Mouse (Mus musculus): ENCODE results near the gene Lpcat2b. TPM values are rescaled to one million over a fixed set of nuclear protein-coding genes. Genes with fewer than 3 reads are reported as not detected.

The Lpcat2b gene
- total and polyA plus RNA-seq, 2 experiments from 2014 or later, result 0.05 TPM; not detected in 1

- DNase-seq (no peak), ATAC-seq (peak; percentile 45)
- 82% methylated on average over 4 of the region's 4 CpGs for WGBS
- H3K36me3 ChIP-seq (ENCODE audit: insufficient read depth), result 0 out of 2 replicates have a peak, but pooled peaks cover 3% of the 10 kb centered on the region
- no peaks in the 10 kb centered on the region for H3K4me1 ChIP-seq (ENCODE audit: insufficient read depth)
- no peak overlapping the region for H3K4me2 ChIP-seq (ENCODE audit: low read depth)
- no peak overlapping the region for H3K27ac ChIP-seq (ENCODE audit: low read depth, low read length)
- no peaks in the 10 kb centered on the region for H3K27me3 ChIP-seq (ENCODE audit: insufficient read depth, low read length)
- no peak overlapping the region for H3K4me3 ChIP-seq (ENCODE audit: low read depth, low read length)
- H3K9me3 ChIP-seq (ENCODE audit: low read length), result no peaks in the 10 kb centered on the region
- H3K9ac ChIP-seq, result no peak overlapping the region
- no peak for TF ChIP-seq CTCF (IDR thresholded peaks at IDR 0.05; ENCODE audit: low read depth)
Observed at GRCm38 (mm10) chr5:107447977-107448376, 16.6 kb downstream of the Lpcat2b start.

DNA sequence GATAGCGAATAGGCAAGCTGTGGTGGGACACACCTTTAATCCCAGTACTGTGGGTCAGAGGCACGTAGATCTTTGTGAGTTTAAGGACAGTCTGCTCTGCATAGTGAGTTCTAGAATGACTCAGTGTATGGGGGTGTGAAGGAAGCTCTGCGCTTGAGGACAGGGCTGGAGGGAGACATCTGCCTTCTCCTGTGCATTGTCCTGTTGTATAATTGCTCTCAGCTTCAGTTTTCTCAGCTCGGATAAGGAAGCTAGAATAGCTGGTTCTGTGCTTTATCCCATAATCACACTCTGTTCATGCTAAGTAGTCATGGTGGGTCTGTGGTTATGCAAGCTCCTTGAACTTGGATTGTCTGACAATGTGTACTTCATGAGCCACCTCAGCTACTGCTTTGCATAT, 17.4 kb downstream of the Lpcat2b start:
- WGBS, result 92% methylated on average over 4 of the region's 4 CpGs
- Histone ChIP-seq H3K4me2 (ENCODE audit: low read depth) (no peak overlapping the region), H3K4me1 (ENCODE audit: insufficient read depth) (no peaks in the 10 kb centered on the region), H3K9me3 (ENCODE audit: low read length) (no peaks in the 10 kb centered on the region), H3K4me3 (ENCODE audit: low read depth, low read length) (no peak overlapping the region), H3K9ac (no peak overlapping the region), H3K27me3 (ENCODE audit: insufficient read depth, low read length) (no peaks in the 10 kb centered on the region), H3K27ac (ENCODE audit: low read depth, low read length) (no peak overlapping the region), H3K36me3 (ENCODE audit: insufficient read depth) (0 out of 2 replicates have a peak, but pooled peaks cover 10% of the 10 kb centered on the region)
- no peak for DNase-seq
- no peak for ATAC-seq
- no peak for TF ChIP-seq CTCF (IDR thresholded peaks at IDR 0.05; ENCODE audit: low read depth)

GRCm38 (mm10) chr5:107449620-107450019, 18.3 kb downstream of the Lpcat2b start:
- Histone ChIP-seq H3K4me1 (ENCODE audit: insufficient read depth) (no peaks in the 10 kb centered on the region), H3K27me3 (ENCODE audit: insufficient read depth, low read length) (no peaks in the 10 kb centered on the region)
- 92% methylated on average over 5 of the region's 5 CpGs for WGBS

DNA sequence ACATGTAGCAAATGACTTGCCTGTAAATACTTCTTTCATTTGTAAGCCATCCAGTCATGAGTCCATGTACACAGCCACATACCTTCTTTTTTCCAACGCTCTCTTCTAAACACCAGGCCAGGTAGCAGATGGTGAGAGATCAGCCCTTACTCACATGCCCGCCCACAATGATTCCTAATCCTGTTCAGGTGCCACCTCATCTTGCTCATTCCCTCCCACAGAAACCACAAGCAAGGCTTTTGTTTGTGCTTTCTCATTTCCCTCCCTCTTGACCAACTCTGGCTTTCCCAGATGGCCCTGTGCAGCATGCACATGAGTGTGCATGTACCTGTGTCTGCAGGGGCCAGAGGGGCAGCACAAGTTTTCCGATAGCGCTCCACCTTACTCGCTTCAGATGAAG, 18.9 kb downstream of the Lpcat2b start:
- no peaks in the 10 kb centered on the region for H3K27me3 ChIP-seq (ENCODE audit: insufficient read depth, low read length)
- no peak overlapping the region for H3K27ac ChIP-seq (ENCODE audit: low read depth, low read length)
- no peak overlapping the region for H3K4me2 ChIP-seq (ENCODE audit: low read depth)
- no peak for ATAC-seq
- 0 out of 2 replicates have a peak, but pooled peaks cover 10% of the 10 kb centered on the region for H3K36me3 ChIP-seq (ENCODE audit: insufficient read depth)
- 92% methylated on average over 5 of the region's 5 CpGs for WGBS
- no peak overlapping the region for H3K9ac ChIP-seq
- TF ChIP-seq CTCF (IDR thresholded peaks at IDR 0.05; ENCODE audit: low read depth), result no peak
- H3K4me1 ChIP-seq (ENCODE audit: insufficient read depth), result no peaks in the 10 kb centered on the region
- no peak for DNase-seq
- no peak overlapping the region for H3K4me3 ChIP-seq (ENCODE audit: low read depth, low read length)
- H3K9me3 ChIP-seq (ENCODE audit: low read length), result no peaks in the 10 kb centered on the region

More at GRCm38 (mm10) chr5:107449620-107450019, 18.3 kb downstream of the Lpcat2b start:
- Histone ChIP-seq H3K36me3 (ENCODE audit: insufficient read depth) (0 out of 2 replicates have a peak, but pooled peaks cover 10% of the 10 kb centered on the region), H3K4me3 (ENCODE audit: low read depth, low read length) (no peak overlapping the region), H3K4me2 (ENCODE audit: low read depth) (no peak overlapping the region), H3K9me3 (ENCODE audit: low read length) (no peaks in the 10 kb centered on the region), H3K27ac (ENCODE audit: low read depth, low read length) (no peak overlapping the region), H3K9ac (no peak overlapping the region)
- TF ChIP-seq CTCF (IDR thresholded peaks at IDR 0.05; ENCODE audit: low read depth), result no peak
- no peak for ATAC-seq
- no peak for DNase-seq

DNA sequence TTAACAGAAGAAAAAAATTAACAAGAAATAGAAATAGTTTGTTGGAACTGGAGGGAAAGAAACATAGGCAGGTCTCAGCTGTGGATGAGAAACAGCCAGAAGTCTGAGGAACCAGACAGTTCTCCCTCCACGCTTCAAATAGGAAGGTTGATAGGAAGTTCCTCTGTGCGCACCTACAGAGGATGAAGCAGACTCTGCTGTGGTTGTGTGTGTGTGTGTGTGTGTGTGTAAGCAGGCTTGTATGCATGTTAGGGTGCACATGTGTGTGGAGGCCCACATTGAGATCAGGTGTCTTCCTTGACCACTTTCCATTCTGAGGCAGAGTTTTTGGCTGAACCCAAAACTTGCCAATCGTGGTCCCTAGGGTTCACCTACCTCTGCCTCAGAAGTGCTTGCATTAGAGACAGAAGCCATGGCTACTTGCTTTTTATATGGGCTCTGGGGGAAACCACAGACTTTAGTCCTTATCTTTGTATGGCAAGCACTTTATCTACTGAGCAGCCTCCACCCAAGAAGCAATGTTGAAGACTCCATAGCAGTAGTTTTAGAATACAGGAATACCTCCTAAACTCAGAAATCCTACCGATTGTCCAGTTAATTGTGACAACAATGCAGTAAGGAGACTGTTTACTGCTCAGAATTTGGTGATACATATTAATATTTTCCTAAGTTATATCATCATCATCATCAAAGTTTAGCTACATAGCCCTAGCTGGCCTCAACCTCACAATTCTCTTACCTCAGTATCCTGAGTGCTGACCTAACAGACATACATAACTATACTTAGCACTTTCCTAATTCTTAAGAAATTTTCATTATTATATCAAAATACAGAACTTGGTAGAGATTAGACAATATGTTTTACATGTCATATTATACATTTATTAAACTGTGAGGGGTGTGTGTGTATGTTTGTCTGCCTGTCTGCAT, 31.1 kb downstream of the Lpcat2b start:
- ATAC-seq (no peak), DNase-seq (no peak)
- H3K27me3 ChIP-seq (ENCODE audit: insufficient read depth, low read length), result no peaks in the 10 kb centered on the region
- H3K9ac ChIP-seq, result no peak overlapping the region
- no peak overlapping the region for H3K4me2 ChIP-seq (ENCODE audit: low read depth)
- no peaks in the 10 kb centered on the region for H3K36me3 ChIP-seq (ENCODE audit: insufficient read depth)
- no peak overlapping the region for H3K27ac ChIP-seq (ENCODE audit: low read depth, low read length)
- H3K4me3 ChIP-seq (ENCODE audit: low read depth, low read length), result no peak overlapping the region
- WGBS, result 91% methylated on average over 4 of the region's 4 CpGs
- no peak for TF ChIP-seq CTCF (IDR thresholded peaks at IDR 0.05; ENCODE audit: low read depth)
- H3K4me1 ChIP-seq (ENCODE audit: insufficient read depth), result no peaks in the 10 kb centered on the region
- H3K9me3 ChIP-seq (ENCODE audit: low read length), result no peaks in the 10 kb centered on the region

- ATAC-seq (peak; percentile 45), DNase-seq (no peak)
- Histone ChIP-seq H3K27me3 (ENCODE audit: insufficient read depth, low read length) (no peaks in the 10 kb centered on the region), H3K4me3 (ENCODE audit: low read depth, low read length) (no peak overlapping the region), H3K4me1 (ENCODE audit: insufficient read depth) (no peaks in the 10 kb centered on the region), H3K27ac (ENCODE audit: low read depth, low read length) (no peak overlapping the region), H3K9me3 (ENCODE audit: low read length) (no peaks in the 10 kb centered on the region), H3K4me2 (ENCODE audit: low read depth) (no peak overlapping the region), H3K36me3 (ENCODE audit: insufficient read depth) (peaks cover 6% of the 10 kb centered on the region; the same call in 1 of the 2 replicates), H3K9ac (no peak overlapping the region)
- 22% methylated on average over 5 of the region's 5 CpGs for WGBS
- TF ChIP-seq CTCF (IDR thresholded peaks at IDR 0.05; ENCODE audit: low read depth), result no peak
Observed at GRCm38 (mm10) chr5:107466501-107466900, 35.2 kb downstream of the Lpcat2b start.

DNA sequence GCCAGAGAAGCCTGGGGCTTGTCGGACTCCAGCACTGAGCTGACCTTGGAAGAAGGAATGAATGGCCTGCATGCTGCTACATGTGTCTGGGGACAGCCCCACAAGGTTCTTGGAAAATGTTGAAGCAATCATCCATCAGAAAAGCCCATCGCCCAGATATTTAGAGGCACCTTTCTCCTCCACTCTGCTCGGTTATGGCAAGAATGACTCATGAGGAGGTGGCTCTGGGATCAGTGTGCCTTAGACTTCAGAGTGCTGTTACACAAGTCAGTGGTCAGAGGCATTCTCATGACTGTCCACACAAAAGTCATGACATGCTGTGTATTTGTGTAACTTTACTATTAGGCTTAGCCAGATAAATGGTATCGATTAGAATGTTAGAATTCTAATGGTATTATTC, 35.7 kb downstream of the Lpcat2b start:
- 71% methylated on average over 4 of the region's 4 CpGs for WGBS
- H3K9me3 ChIP-seq (ENCODE audit: low read length), result no peaks in the 10 kb centered on the region
- H3K27ac ChIP-seq (ENCODE audit: low read depth, low read length), result no peak overlapping the region
- TF ChIP-seq CTCF (IDR thresholded peaks at IDR 0.05; ENCODE audit: low read depth), result no peak
- ATAC-seq, result no peak
- DNase-seq, result no peak
- no peak overlapping the region for H3K4me3 ChIP-seq (ENCODE audit: low read depth, low read length)
- no peak overlapping the region for H3K4me2 ChIP-seq (ENCODE audit: low read depth)
- peaks cover 6% of the 10 kb centered on the region; the same call in 1 of the 2 replicates for H3K36me3 ChIP-seq (ENCODE audit: insufficient read depth)
- H3K9ac ChIP-seq, result no peak overlapping the region
- H3K4me1 ChIP-seq (ENCODE audit: insufficient read depth), result no peaks in the 10 kb centered on the region
- H3K27me3 ChIP-seq (ENCODE audit: insufficient read depth, low read length), result no peaks in the 10 kb centered on the region

All from forebrain, postnatal 0 days (tissue).